26 mouse cellular contexts compared by ENCODE assay signal in genomic region chr11:29098926-29099325, GRCm38 (mm10).
"Had no signal": no experiment of that assay in that cellular context is flagged by ENCODE, and none has a peak within 500 bp of the region (broad histone marks: within the 10 kb centered on the region; RNA-seq: fewer than 3 reads in every experiment).

No protein-coding gene starts in this region.

- DNase-seq: gastrocnemius, postnatal 14 days; gastrocnemius, postnatal 36 days; heart, adult 18-20 months; heart, postnatal 10 days; heart, postnatal 4 days; kidney, adult 18-20 months; kidney, adult 8-10 months; kidney, postnatal 25 days; kidney, postnatal 4 days; liver; liver, embryonic 13.5 days had no signal

- ATAC-seq: hindbrain, embryonic 16.5 days; inflammation-experienced regulatory T-cells, adult 6 months; intestine, embryonic 15.5 days; intestine, postnatal 0 days had no signal

- H3K27me3 ChIP-seq: heart, embryonic 12.5 days; hindbrain, embryonic 12.5 days; intestine, embryonic 15.5 days; limb, embryonic 12.5 days; liver, embryonic 13.5 days; liver, embryonic 15.5 days had no signal

- H3K4me3 ChIP-seq: heart, embryonic 10.5 days; heart, embryonic 12.5 days; hindbrain, embryonic 10.5 days; hindbrain, embryonic 12.5 days; intestine, embryonic 15.5 days; layer of hippocampus, adult 2 months; left cerebral cortex, adult 2 months; limb, embryonic 10.5 days; limb, embryonic 12.5 days; liver, embryonic 13.5 days; liver, embryonic 15.5 days had no signal

- H3K9ac ChIP-seq: heart, embryonic 12.5 days; hindbrain, embryonic 12.5 days; hindbrain, embryonic 14.5 days; intestine, embryonic 15.5 days; limb, embryonic 12.5 days; liver, embryonic 13.5 days; liver, embryonic 15.5 days had no signal

- H3K36me3 ChIP-seq: heart, embryonic 10.5 days; heart, embryonic 12.5 days; hindbrain, embryonic 10.5 days; hindbrain, embryonic 12.5 days; intestine, embryonic 15.5 days; limb, embryonic 10.5 days; limb, embryonic 12.5 days; liver, embryonic 13.5 days; liver, embryonic 15.5 days had no signal

- H3K27ac ChIP-seq: heart, embryonic 10.5 days; hindbrain, embryonic 10.5 days; hindbrain, embryonic 12.5 days; hindbrain, embryonic 14.5 days; intestine, embryonic 15.5 days; layer of hippocampus, adult 2 months; left cerebral cortex, adult 2 months; limb, embryonic 10.5 days; limb, embryonic 12.5 days; liver, embryonic 13.5 days; liver, embryonic 15.5 days had no signal

- H3K4me1 ChIP-seq: heart, embryonic 10.5 days; heart, embryonic 12.5 days; hindbrain, embryonic 12.5 days; intestine, embryonic 15.5 days; limb, embryonic 10.5 days; limb, embryonic 12.5 days; liver, embryonic 13.5 days; liver, embryonic 15.5 days had no signal

- H3K9me3 ChIP-seq: heart, embryonic 10.5 days; heart, embryonic 12.5 days; hindbrain, embryonic 10.5 days; hindbrain, embryonic 12.5 days; intestine, embryonic 15.5 days; limb, embryonic 10.5 days; limb, embryonic 12.5 days; liver, embryonic 13.5 days; liver, embryonic 15.5 days had no signal

- H3K4me2 ChIP-seq: heart, embryonic 12.5 days; hindbrain, embryonic 12.5 days; hindbrain, embryonic 14.5 days; intestine, embryonic 15.5 days; limb, embryonic 12.5 days; liver, embryonic 11.5 days; liver, embryonic 13.5 days; liver, embryonic 15.5 days had no signal
